Mouse (Mus musculus): ENCODE data around the gene Ssna1.
A peak's percentile ranks its signal among the peaks of the same experiment; 100 is the strongest.
"Not testable (repeated sequence)": the region's sequence is repeated elsewhere in the genome, so short reads cannot be mapped to it uniquely, and the experiment has no call there.

Ssna1 gene

DNA sequence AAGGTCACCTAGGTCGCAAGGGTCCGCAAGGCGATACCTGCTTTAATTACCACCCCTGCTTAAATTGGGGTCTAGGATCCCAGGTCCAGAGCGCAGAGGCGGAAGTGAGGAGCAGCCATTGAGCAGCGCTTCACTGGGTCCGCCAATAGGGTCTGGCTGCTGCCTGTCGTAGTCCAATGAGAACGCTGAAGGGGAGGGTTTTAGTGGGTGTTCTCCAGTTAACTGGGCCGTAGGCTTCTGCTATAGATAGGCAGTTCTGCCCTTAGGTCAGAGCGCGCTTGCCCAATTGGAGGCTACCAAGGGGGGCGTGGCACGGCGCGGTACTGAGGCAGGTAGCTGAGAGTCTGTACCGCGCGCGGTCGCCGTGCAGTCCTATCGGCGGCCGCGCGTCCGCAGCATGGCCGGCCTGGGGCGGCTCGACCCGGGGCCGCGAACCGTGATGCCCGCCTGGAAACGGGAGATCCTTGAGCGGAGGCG is 9.9 kb downstream of the Ssna1 start, which contains the start of gene Tprn:
Gene Tprn, plus strand, starts transcription at position 328 of the 477 bp plus-strand sequence.
- DNase-seq (ENCODE audit: low read depth, low spot score): peak; percentile 98

DNA sequence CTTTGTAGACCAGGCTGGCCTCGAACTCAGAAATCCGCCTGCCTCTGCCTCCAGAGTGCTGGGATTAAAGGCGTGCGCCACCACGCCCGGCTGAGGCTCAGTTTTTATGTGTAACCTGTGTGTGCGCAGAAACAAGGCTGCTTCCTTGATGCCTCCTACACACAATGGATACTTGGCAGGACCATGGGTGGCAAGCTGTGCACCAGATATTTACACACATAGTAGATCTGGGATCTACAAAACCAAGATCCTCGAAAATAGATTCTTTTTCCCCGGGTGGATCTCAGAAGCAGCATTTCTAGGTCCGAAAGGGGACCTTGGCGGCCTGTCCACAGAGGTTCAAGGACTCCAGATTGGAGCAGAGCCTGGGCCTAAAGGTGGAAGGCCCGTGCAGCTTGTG is 10.4 kb downstream of the Ssna1 start:
- DNase-seq (ENCODE audit: low read depth, low spot score): no peak

DNA sequence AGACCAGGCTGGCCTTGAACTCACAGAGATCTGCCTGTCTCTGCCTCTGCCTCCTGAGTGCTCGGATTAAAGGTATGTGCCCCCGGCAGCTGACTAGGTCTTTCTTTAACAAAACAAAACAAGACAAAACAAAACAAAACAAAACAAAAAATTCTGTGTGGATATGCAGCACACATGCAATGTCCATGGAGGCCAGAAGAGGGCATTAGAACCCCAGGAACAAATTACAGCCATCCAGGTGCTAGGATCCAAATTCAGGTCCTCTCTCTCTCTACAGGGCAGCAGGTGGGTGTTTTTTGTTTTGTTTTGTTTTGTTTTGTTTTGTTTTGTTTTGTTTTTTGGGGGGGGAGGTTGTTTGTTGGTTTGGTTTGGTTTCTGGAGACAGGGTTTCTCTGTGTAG is 13.4 kb downstream of the Ssna1 start:
- peak; percentile 52 for DNase-seq (ENCODE audit: low read depth, low spot score)

DNA sequence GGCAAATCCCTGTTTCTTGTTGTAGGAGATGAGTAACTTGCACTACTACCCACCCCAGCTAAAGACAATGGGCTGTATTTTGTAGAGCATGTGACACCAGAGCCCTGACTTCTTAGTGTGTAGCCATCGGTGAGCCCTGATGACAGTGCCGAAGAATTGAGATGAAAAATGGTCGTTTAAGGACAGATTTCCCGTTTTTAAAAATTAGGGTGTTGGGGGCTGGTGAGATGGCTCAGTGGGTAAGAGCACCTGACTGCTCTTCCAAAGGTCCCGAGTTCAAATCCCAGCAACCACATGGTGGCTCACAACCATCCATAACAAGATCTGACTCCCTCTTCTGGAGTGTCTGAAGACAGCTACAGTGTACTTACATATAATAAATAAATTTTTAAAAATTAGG is 15.0 kb downstream of the Ssna1 start:
- not testable (repeated sequence) for DNase-seq (ENCODE audit: low read depth, low spot score)

DNA sequence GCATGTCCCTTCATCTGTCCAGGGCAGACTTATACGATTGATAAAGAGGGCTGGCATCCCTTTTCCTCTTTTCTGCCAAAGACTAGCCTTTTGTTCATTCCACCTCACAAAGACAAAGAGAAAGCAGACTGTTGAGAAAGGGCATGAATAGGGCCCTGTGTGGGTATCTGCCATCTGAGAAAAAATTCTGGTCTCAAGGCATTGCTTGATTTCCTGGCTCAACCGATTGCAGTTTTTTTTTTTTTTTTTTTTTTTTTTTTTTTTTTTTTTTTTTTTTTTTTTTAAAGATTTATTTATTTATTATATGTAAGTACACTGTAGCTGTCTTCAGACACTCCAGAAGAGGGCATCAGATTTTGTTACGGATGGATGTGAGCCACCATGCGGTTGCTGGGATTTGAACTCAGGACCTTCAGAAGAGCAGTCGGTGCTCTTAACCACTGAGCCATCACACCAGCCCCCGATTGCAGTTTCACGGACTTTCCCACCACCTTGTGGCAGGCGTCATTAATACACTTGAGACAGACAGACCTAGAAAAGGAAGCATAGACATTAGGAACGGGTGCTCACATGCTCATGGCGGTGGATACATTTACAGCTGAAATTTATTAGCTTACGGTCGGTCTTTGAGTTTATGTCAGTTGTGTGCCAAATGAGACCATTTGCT is 15.7 kb downstream of the Ssna1 start:
- peak; percentile 87 for DNase-seq (ENCODE audit: low read depth, low spot score)

DNA sequence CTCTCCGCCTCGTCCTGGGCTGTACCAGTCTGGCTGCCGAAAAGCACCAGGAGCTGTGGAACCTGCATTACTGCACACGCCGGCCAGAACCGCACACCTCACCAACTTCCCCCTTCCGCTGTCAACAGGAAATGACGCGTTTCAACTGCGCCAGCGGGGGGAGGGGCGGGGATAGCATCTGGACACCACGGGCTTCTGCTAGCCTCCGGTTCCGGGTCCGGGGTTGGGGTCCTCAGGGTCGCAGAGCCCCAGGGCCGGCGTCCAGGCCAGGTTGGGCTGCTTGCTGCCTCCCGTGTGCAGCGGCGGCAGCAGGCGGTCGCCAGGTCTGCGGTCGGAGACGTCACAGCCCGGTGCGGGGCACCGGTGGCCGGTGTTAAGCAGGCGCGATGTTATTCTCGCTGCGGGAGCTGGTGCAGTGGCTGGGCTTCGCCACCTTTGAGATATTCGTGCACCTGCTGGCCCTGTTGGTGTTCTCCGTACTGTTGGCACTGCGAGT is 16.9 kb downstream of the Ssna1 start, which contains the start of gene Tmem203:
Gene Tmem203, plus strand, starts transcription at position 156 of the 496 bp plus-strand sequence.
- DNase-seq (ENCODE audit: low read depth, low spot score): peak; percentile 94

DNA sequence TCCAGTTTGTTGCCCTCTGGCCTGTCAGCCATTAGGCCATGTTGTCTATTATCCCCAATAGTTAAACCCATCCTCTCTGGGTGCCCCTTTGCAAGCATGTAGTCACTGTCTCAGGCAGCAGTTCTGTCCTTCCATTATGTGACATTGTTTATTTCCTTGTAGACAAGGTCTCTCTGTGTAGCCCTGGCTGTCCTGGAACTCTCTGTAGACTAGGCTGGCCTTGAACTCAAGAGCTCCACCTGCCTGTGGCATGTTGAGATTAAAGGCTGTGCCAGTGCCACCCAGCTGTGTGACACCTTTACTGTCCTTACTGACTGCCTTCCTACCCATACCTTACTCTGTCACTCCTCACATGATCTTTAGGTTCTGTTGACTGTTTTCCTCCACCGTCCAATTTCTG is 19.9 kb downstream of the Ssna1 start:
- DNase-seq (ENCODE audit: low read depth, low spot score): peak; percentile 58

DNA sequence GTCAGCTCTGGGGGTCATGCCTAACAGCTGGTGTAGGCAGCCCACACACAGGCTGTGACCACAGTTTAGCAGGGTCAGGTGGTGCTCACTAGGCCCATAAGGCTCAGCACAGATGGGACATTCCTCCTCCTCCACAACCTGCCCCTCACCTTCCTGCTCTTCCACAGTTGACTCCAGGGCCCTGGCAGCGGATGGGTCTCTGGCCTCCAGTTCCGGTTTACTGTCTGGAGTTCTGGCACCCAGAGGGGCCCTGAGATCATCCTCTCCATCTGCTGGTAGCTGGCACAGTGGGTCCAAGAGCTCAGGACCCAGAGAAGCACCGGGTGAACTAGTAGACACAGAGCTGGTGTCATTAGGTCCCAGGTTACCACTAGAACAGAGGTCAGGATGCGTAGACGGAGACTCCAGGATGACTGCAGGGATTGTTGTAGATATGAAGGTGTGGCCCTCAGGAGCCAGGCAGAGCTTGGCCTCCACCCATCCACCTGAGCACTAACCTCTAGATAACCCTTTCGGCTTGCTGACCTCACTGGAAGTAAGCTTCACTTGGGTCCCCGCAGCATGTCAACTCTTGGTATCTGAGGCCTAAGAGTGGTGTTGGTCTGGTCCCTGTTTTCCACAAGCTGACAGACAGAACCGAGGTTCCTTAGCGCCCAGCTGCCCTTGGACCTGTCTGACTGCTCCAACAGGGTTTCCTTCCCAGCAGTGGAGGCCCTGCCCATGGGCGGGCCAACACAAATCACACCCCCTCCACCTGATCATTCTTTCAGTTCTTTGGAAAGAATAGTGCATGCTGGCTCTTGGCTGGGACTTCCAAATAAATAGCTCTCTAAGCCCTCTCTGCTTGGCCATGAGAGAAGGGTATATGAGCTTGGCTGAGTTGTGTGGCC is 25.8 kb downstream of the Ssna1 start, which contains the start of gene AL732309.1:
Gene AL732309.1, minus strand, starts transcription at position 681 of the 890 bp plus-strand sequence.
- DNase-seq (ENCODE audit: low read depth, low spot score): no peak

DNA sequence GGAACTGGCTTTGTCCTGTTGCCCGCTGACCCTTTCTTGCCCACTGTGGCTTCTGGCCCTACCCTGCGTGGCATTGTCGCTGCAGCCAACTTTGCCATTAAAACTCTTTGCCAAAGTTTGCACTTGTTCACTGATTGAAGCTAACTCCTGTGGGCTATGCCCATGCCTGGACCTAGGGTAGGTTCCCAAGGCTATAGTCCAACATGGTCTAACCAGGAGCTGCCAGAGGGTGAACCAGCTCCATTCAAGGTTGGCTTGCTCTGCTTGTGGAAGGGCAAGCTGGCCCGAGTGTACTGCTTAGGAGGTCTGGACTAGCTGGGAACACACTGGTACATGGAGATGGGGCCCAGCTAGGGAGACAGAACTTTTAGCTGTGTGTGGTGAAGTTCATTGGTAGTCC is 28.1 kb downstream of the Ssna1 start:
- no peak for DNase-seq (ENCODE audit: low read depth, low spot score)

DNA sequence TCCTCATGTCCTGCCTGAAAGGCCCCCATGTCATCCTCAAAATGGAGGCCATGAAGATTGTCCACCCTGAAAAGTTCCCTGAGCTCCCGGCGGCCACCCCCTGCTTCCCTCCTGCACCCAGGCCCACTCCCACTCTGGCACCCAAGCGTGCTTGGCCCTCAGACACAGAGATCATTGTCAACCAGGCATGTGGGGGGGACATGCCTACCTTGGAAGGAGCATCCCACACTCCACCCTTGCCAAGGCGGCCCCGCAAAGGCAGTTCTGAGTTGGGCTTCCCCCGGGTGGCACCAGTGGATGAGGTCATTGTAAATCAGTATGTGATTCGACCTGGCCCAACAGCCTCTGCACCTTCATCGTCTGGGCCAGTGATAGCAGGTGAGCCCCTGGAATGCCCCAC is 28.9 kb downstream of the Ssna1 start:
- DNase-seq (ENCODE audit: low read depth, low spot score): no peak

DNA sequence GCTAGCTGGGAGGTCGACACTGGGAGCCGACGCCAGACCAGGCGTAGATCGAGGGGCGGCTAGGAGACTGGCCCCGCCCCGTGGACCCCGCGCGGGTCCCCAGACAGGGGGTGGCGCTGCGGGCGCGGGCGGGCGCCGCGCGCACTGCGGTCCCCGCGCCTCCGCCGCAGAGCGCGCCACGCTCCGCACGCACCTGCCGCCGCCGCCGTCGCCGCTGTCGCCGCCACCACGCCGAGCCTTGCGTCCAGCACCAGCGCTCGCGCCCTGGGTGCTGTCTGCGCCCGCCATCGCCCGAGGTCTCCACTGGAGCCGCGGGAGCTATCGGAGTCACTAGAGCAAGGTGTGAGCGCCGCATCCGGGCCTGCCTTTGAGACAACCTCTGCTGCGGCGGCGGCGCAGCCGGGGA is 30.1 kb downstream of the Ssna1 start, which contains the start of the genes Rnf208 and Cysrt1:
Gene Rnf208, plus strand, starts transcription at position 155 of the 406 bp plus-strand sequence.
Gene Cysrt1, minus strand, starts transcription at position 352 of the 406 bp plus-strand sequence.
- peak; percentile 8 for DNase-seq (ENCODE audit: low read depth, low spot score)

DNA sequence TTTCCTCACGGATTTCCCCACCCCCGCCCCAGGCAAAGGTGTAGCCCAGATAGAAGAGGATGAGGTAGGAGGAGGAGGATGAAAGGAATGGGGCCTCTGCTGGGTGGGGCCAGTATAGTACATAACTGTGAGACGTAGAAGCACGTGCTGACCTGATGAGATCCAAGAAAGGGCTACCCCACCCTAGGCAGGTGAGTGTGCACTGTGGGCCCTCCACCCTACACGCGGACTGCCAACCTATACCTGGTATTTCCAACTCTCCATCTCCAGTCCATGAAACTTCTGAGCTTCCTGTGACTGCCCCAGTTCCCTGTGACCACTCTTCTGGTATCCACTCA is 30.8 kb downstream of the Ssna1 start:
- no peak for DNase-seq (ENCODE audit: low read depth, low spot score)

DNA sequence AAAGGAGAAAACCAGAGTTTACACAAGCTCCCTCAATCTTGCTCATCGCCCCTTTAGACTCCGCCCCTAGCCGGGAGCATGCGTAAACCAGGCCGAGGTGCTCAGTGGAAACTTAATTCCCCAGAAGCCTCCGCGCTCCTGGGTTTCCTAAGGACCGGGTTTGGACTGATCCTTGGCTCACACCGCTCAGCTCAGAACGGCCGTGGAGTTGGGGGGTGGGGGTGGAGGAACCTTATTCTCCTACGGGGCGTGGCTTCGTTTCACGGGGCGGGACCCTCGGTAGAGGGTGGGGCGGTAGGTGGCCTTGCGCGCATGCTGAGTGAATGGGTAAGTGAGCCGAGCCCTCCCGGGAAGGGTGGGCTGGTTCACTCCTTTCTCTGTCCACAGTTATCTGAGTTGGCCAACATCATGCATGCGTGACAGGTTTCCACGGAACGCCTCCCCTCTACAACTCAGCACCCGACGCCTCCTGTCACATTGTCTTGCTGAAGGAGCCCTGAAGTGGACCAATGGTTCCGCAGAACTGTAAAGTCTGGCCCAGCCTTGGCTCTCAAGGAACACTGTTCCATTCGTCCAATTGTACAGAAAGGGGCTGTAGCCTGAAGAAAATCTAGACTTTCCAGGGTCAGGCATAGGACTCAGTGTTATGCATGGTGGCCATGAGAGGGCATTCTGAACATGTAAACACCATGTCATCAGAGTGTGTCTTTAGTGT is 31.4 kb downstream of the Ssna1 start:
- DNase-seq (ENCODE audit: low read depth, low spot score): peak; percentile 84

DNA sequence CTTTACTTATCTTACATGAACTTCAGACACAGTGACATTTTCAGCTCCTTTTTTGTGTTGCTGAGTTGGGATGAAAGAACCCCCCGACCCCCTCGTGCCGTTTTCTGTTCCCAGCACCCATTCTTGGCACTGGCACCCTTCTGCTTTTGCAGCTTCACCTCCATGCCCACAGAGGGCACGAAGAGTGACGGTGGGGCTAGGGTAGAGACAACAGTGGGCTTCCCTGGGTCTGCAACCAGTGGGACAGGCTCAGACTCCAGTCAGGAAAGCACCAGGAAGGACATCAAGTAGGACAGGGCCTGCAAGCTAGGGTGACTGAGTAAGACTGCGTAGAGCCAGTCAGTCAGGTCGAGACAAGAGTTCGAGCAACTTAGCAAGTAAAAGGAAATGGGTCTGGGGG is 31.9 kb downstream of the Ssna1 start:
- DNase-seq (ENCODE audit: low read depth, low spot score): no peak

DNA sequence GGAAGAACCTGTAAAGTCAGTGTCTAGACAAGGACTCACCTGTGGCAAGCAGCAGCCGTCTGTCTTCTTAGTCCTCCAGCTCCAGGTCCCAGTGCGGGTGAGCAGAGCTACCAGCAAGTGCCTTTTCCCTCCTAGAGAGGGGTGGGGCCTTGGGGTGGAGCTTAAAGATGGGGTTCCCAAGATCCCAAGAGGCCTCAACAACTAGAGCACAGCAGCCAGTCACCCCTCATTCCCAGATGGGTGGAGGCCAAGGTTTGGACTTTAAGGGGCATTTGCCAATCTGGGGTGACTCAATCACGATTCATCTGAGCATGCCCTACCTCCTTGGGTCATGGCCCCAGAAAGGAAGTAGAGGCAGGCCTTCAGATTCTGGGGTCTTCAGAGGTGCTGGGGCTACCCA is 32.5 kb downstream of the Ssna1 start:
- DNase-seq (ENCODE audit: low read depth, low spot score): no peak

DNA sequence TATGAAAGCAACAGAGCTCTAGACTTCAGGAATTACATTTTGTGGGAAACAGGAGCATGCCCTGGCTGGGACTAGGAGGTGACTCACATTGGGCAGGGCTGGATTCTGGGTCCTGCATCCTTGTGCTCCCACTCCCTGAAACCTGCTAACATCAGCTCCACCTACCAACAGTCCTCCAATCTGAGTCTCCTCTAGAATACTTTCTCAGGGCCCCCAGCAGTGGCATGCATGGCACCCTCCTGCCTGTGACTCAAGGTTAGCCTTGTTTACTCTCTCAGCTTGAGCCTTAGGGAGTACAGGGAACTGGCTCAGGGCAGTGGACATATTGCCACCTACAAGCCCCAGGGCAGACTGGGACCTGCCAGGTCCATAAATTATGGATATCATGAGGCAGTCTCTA is 34.1 kb downstream of the Ssna1 start:
- no peak for DNase-seq (ENCODE audit: low read depth, low spot score)

DNA sequence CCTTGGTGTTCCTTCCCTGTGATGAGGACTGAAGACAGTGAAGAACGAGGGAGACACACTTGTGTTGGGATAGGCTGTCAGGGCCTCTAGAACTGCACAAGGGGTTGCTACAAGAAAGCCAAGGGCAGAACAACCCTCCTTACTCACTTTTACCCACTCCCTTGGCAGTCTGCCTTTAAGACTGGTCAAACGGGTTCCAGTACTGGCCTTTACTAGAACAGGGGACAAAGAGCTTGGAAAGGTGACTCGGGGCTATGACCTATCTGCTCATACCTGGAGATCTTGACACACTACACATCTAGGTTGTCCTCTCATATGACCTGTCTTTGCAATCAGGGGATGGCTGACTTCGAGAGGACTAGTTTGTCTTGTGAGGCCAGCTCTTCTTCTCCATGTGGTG is 34.7 kb downstream of the Ssna1 start:
- no peak for DNase-seq (ENCODE audit: low read depth, low spot score)

DNA sequence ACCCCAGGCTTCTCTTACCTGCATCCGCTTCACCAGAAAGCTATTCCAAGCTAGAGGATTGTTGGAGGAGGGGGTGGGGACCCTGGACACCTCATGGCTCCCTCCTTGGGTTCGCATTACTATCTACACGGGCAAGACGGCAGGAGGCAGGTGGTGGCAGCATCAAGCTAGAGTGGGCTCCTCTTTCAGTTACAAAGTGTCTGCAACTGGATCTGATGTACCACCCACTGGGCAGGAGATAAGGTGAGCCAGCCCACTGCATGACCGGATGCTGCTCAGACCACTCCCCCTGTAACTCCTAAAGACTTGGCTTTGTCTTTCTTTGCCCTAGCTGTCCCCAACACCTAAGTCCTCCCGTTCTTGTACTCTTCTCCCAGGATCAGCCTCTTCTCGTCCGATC is 35.6 kb downstream of the Ssna1 start, which contains the start of gene Rnf224:
Gene Rnf224, minus strand, starts transcription at position 174 of the 400 bp plus-strand sequence.
- no peak for DNase-seq (ENCODE audit: low read depth, low spot score)

DNA sequence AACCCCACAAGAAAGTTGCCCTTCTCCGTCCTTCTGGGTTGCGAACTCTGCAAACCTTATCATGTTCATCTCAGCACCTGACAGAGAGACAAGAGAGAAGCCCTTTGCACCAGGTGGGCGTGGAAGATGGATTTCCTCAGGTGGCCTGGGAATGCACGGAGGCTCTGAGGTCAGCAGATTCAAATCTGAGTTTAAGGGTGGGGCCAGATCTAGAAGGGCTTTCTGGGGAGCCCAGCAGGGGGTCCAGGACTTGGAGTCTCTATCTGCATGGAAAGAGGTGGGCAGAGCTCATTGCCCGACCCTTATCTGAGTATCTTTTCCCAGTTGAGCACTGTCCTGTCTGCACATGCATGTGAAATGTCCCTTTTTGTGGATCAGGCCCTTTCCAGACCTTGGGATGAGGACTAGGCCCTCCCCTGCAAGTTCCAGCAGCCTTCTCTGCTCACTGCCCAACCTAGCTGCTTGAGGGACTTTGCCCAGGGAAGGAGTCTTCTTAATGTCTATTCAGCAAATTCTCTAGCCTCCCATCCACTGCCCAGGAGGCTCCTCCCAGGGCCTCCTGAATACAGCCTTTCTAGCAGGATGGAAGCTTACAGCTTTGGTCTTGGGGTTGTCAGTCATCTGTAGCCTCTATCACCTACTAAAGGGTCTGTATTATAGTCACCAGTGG is 37.6 kb downstream of the Ssna1 start:
- DNase-seq (ENCODE audit: low read depth, low spot score): no peak

DNA sequence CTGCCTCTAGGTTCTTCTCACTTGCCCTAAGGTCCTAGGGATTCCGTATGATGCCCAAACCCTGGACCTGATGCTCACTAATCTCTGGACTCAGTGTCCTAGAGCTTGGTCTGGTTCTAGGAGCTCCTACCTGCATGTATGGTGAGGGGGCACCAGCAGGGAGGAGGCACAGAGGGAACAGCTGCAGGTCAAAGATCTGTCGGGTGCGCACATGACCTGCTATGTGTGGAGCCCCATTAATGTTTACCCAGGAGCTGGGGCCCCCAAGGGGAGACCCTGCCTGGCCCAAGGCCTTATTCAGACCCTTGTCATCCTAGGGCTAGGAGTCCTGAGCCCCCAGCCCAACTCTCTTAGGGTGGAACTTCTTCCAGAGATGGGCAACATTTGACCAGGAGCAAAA is 38.2 kb downstream of the Ssna1 start, which contains the start of gene Slc34a3:
Gene Slc34a3, minus strand, starts transcription at position 315 of the 400 bp plus-strand sequence.
- DNase-seq (ENCODE audit: low read depth, low spot score): no peak

DNA sequence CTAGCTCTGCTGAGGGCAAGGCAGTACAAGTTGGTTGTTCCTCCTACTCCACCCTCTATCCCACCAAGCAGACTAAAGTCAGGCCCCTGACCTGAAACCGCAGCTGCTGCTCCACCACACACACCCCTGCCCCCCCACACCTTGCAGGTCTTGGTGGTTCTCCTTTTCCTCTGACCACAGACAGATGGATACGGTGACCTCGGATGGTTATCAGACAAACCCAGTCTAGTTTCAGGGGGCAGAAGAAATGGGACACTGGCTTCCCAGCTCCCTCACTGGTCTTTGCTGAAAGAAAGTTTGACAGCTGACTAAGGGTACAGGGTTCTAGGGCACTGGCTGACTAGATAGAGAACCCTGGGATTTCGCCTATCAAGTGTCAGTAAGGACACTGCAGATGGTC is 38.8 kb downstream of the Ssna1 start:
- DNase-seq (ENCODE audit: low read depth, low spot score): no peak

All from A20 (cell line).